Comparison of ENCODE assay signal across 15 mouse cellular contexts in the genomic region with DNA sequence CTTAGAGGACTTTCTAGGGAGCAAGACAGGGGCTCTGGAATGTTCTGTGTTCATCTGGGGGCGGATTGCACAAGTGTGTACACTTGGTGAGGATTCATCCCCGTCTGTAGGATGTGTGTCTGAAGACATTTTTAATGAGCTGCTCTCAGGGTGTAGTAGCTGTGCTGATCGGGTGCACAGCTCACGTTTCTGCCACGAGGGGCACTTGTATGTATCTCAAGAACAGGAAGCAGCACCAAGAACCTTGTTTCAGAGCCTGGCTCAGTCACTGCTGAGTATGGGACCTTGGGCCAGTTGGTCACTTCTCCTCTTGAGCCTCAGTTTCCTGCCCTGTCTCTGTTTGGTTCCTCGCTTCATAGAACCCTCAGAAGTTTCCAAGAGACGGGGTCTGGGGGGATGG. TPM values are rescaled to one million over a fixed set of nuclear protein-coding genes. Genes with fewer than 3 reads are reported as not detected.
DNase-seq lines count a peak whose midpoint lies in the region; ATAC-seq and TF ChIP-seq lines count a peak whose summit lies in the region.
"Had no signal": no experiment of that assay in that cellular context is flagged by ENCODE, and none has a peak within 500 bp of the region (broad histone marks: within the 10 kb centered on the region; RNA-seq: fewer than 3 reads in every experiment).

No protein-coding gene starts in this region.

- H3K4me1 ChIP-seq in kidney, postnatal 0 days (replicated peaks; ENCODE audit: insufficient read depth, low read length), result peaks cover 4% of the 10 kb centered on the region; the same call in 1 of the 2 replicates

- no peak for DNase-seq in kidney, postnatal 0 days (ENCODE audit: low spot score)
- no peak for DNase-seq in kidney, adult 11 months
- peak; percentile 41 for DNase-seq in A20 (ENCODE audit: low read depth, low spot score)
- peak; percentile 22 for DNase-seq in brain, adult 2 months (ENCODE audit: low read depth, low spot score)
- DNase-seq: adrenal gland, adult 2 months; cerebellum, postnatal 14 days; heart, postnatal 4 days; kidney, adult 18-20 months; spleen, adult 18-20 months had no signal

- no peaks in the 10 kb centered on the region for H3K36me3 ChIP-seq in kidney, postnatal 0 days (ENCODE audit: insufficient read depth, low read length)
- H3K36me3 ChIP-seq: embryonic facial prominence, embryonic 10.5 days; limb, embryonic 12.5 days had no signal

- H3K4me3 ChIP-seq in kidney, postnatal 0 days (replicated peaks; ENCODE audit: low read depth, low read length), result no peak overlapping the region
- H3K4me3 ChIP-seq: embryonic facial prominence, embryonic 10.5 days; left cerebral cortex, adult 2 months; limb, embryonic 12.5 days had no signal

- no peak overlapping the region for H3K4me2 ChIP-seq in kidney, postnatal 0 days (ENCODE audit: low read length)
- H3K4me2 ChIP-seq: limb, embryonic 12.5 days had no signal

- no peaks in the 10 kb centered on the region for H3K9me3 ChIP-seq in kidney, postnatal 0 days (replicated peaks; ENCODE audit: low read length)

- 56% methylated on average over 7 of the region's 7 CpGs for WGBS in kidney, postnatal 0 days

- no peak for ATAC-seq in kidney, postnatal 0 days (replicated peaks; ENCODE audit: low FRiP score, low read depth)
- peak; percentile 30; the same call in 1 of the 2 replicates for ATAC-seq in megakaryocyte progenitor cell, adult 5-6 weeks (replicated peaks; ENCODE audit: poor library complexity)
- no peak for ATAC-seq in erythroid progenitor cell, adult 5-6 weeks (replicated peaks; ENCODE audit: low FRiP score, poor library complexity, severe bottlenecking)
- ATAC-seq in cerebellum, adult (ENCODE audit: insufficient number of reproducible peaks, low FRiP score, low TSS enrichment), result no peak

- H3K9ac ChIP-seq in kidney, postnatal 0 days (ENCODE audit: low read depth, low read length), result no peak overlapping the region

- H3K27ac ChIP-seq in kidney, postnatal 0 days, result no peak overlapping the region
- H3K27ac ChIP-seq: embryonic facial prominence, embryonic 10.5 days; left cerebral cortex, adult 2 months; limb, embryonic 12.5 days had no signal

- peak; percentile 25; the same call in 1 of the 2 replicates for TF ChIP-seq CTCF in kidney, postnatal 0 days (IDR thresholded peaks at IDR 0.05; ENCODE audit: low read depth)

- no peaks in the 10 kb centered on the region for H3K27me3 ChIP-seq in kidney, postnatal 0 days (ENCODE audit: insufficient read depth, low read length)
- H3K27me3 ChIP-seq: limb, embryonic 12.5 days had no signal

RNA-seq across cellular contexts. Expression of gene Ptpn1, which starts 45.4 kb away (rescaled TPM):
- 54.2 and 65.2 TPM in 2 replicates for polyA plus RNA-seq in kidney, postnatal 0 days (2015; fragmentation: Nextera tagmentation; extraction: Ambion mirVana)
- total RNA-seq in megakaryocyte progenitor cell, adult 5-6 weeks (2015), result 13.8 and 15.8 TPM in 2 replicates
- total RNA-seq in megakaryocyte progenitor cell, adult 5-6 weeks (2017), result 58.4 and 65.8 TPM in 2 replicates
- 5.0 and 6.1 TPM in 2 replicates for total RNA-seq in erythroid progenitor cell, adult 5-6 weeks (2015; ENCODE audit: low replicate concordance)
- 4.3 and 13.9 TPM in 2 replicates for total RNA-seq in erythroid progenitor cell, adult 5-6 weeks (2017; ENCODE audit: low replicate concordance)

Comparison
In these comparisons a context has a peak if more than half of its experiments do, and no peak if none do; other contexts are left out.
1. DNase-seq: peak in A20 (single experiment) and brain, adult 2 months (single experiment); none in kidney, postnatal 0 days (single experiment) and kidney, adult 11 months (single experiment).